Mouse (Mus musculus): ENCODE results near the gene Noc4l.

GRCm38 (mm10) chr5:110609425-110609824, 43.8 kb downstream of the Noc4l start:
- TF ChIP-seq CTCF (IDR thresholded peaks at IDR 0.05; ENCODE audit: low read depth) (no peak), EP300 (IDR thresholded peaks at IDR 0.05; ENCODE audit: low read depth) (no peak)
